Mouse (Mus musculus) lung, embryonic 14.5 days (tissue): ENCODE measurements at regions not wholly inside any gene's neighbourhood (a gene's known extent, or its start where the extent isn't known, plus 50 kb on each side); places are given as distances from the start of the nearest gene placed in this dataset.

Experiments used
- ATAC-seq: fragments of 200-750 bp; cut with Nextera tagmentation; 2 replicates; pipeline ENCODE4 v1.8.0; 2017; ENCODE audit warnings: mild to moderate bottlenecking, moderate TSS enrichment, moderate library complexity; ENCODE audit not compliant: insufficient read depth
- DNase-seq: peaks from one replicate; pipeline ENCODE4 v3.0.0-alpha.2; 2015
- H3K27ac ChIP-seq: fragments of 300-500 bp; sonication (generic); 2 replicates; pipeline ENCODE4 v1.5.1; 2014; ENCODE audit warnings: low read depth, mild to moderate bottlenecking, moderate library complexity
- H3K27me3 ChIP-seq: fragments of 300-500 bp; sonication (generic); 2 replicates; pipeline ENCODE4 v1.6.1; 2014; ENCODE audit warnings: low read length, control low read depth; ENCODE audit not compliant: insufficient read depth
- H3K36me3 ChIP-seq: fragments of 300-500 bp; sonication (generic); 2 replicates; pipeline ENCODE4 v1.6.1; 2014; ENCODE audit warnings: control low read depth; ENCODE audit not compliant: insufficient read depth
- H3K4me1 ChIP-seq: fragments of 300-500 bp; sonication (generic); 2 replicates; pipeline ENCODE4 v1.6.1; 2014; ENCODE audit warnings: antibody characterized with exemption, control low read depth; ENCODE audit not compliant: insufficient read depth
- H3K4me2 ChIP-seq: fragments of 300-500 bp; sonication (generic); 2 replicates; pipeline ENCODE4 v1.6.1; 2014; ENCODE audit warnings: mild to moderate bottlenecking
- H3K4me3 ChIP-seq: fragments of 300-500 bp; sonication (generic); 2 replicates; pipeline ENCODE4 v1.5.1; 2014; ENCODE audit warnings: low read depth, low read length
- H3K9ac ChIP-seq: fragments of 300-500 bp; sonication (generic); 2 replicates; pipeline ENCODE4 v1.6.1; 2014
- H3K9me3 ChIP-seq: fragments of 300-500 bp; sonication (generic); 2 replicates; pipeline ENCODE4 v1.6.1; 2016; ENCODE audit warnings: low read depth, low read length, control low read depth
- CTCF ChIP-seq: IDR thresholded peaks from 2 replicates; pipeline ENCODE4 v1.5.1; 2016; ENCODE audit warnings: antibody characterized with exemption, low read depth
- WGBS: fragments of 180-500 bp; shearing (Covaris S2); extraction: QIAGEN DNeasy Blood & Tissue Kit; methylation state at CpG from one replicate; pipeline ENCODE4 v1.1.7; 2014; 5-methylcytosine and 5-hydroxymethylcytosine counted together

DNA sequence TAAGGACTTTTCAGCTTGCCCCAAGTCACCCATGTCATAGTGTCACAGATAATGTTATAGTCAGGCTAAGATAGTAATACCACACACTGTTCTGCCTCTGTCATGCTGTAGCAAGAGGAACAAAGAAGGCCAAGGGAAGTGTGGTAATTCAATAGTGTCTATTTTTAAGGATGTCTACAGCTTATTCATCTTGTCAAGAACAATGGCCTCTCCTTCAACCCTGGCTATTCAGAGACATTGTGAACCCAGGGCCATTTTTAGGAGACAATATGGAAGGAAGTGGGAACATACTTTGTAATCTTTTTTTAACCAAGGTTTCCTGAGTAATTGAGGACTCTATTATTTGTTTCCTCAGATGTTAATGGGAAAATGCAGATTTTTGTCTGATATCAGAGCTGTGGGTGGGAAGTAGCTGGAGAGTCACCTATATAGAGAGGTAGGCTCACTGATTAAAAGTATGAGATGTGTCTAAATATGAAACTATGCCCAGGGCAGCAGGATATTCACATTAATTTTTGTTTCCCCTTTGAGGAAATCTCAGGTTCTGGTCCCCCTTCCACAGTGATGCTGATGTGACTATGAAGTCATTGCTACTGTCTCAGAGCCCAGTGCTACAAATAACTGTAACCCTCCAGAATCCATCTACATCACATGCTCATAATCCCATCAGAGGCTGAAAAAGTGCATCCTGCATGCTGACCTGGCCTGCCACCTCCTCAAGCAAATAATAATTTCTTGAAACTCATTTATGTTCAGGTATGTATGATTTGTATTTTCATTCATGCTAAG is 85.7 kb upstream of the Lrrc3b start:
- TF ChIP-seq CTCF: no peak
- Histone ChIP-seq H3K4me2 (no peak overlapping the region), H3K9ac (no peak overlapping the region), H3K9me3 (no peaks in the 10 kb centered on the region), H3K27me3 (no peaks in the 10 kb centered on the region), H3K4me1 (no peaks in the 10 kb centered on the region), H3K4me3 (no peak overlapping the region), H3K27ac (no peak overlapping the region), H3K36me3 (no peaks in the 10 kb centered on the region)
- ATAC-seq (0 out of 2 replicates have a peak, but pooled peaks have one; percentile 41), DNase-seq (peak; percentile 37)

- ATAC-seq: no peak
- Histone ChIP-seq H3K4me2 (no peak overlapping the region), H3K27me3 (no peaks in the 10 kb centered on the region), H3K4me1 (no peaks in the 10 kb centered on the region), H3K9ac (no peak overlapping the region), H3K9me3 (no peaks in the 10 kb centered on the region), H3K27ac (no peak overlapping the region), H3K4me3 (no peak overlapping the region), H3K36me3 (no peaks in the 10 kb centered on the region)
- DNase-seq: no peak
- 72% methylated on average over 2 of the region's 2 CpGs for WGBS
- no peak for TF ChIP-seq CTCF
Measured at GRCm38 (mm10) chr14:15500600-15500999, 61.8 kb upstream of the Lrrc3b start.
